Mouse (Mus musculus) T-cell, adult 2 months (primary cell): Measurements from ENCODE around the gene Dlgap3.

Source experiments
- DNase-seq: peaks from one replicate; pipeline ENCODE4 v3.0.0; 2022; ENCODE audit warnings: low spot score

The Dlgap3 gene

DNA sequence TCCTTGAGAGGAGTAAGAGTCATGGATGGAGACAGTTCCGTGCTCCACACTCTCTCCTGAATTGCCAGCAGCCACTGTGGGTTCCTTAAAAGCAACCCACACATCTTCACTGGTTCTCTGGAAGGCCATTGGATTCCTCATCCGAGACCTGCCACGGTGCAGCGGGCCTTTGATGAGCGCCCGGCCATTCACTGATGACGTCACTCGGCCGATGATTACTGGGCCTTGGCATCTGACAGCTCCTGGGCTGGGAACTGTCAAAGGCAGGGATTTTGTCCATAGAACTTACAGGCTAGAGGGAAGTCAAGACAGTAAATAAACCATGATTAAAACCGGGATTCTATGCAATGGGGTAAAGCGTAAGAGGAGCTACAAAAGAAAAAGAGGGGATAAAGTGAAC lies 48.0 kb downstream of the Dlgap3 start:
- DNase-seq: no peak

DNA sequence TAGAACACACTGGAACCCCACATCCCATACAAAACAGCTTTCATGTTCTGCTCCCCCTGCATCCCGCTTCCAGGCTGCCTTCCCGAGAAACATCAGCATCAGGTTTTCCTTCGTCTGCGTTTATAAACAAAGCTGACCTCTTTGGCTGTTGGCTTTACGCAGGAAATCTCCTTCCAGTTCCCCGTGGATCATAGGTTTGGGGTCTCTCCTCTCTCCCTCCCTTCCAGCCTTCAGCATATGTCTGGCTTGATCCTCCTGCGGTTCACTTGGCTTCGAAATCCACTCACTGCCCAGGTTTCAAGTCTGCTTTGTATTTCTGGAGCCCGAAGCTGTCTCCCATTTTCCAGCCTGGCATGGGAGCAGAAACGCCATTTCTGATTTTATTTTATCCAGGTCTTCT lies 54.3 kb downstream of the Dlgap3 start:
- DNase-seq: no peak

DNA sequence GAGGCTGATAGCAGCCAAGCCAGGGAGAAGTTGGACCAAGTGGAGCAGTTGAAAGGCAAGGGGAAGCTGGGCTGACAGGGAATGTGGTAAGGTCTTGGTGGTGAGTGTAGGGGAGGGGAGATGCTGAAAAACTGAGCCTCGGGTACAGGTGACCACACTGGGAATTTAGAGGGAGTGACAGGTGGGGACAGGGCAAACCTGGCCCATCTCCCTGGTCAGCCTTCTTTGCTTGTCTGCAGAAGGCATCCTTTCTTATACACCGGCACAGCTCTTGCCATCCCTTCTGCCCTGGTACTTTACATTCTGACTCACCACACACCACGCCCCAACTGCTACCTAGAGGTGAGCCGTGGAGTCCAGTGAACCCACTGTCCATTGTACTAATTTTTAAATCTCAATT lies 54.8 kb downstream of the Dlgap3 start:
- no peak for DNase-seq

DNA sequence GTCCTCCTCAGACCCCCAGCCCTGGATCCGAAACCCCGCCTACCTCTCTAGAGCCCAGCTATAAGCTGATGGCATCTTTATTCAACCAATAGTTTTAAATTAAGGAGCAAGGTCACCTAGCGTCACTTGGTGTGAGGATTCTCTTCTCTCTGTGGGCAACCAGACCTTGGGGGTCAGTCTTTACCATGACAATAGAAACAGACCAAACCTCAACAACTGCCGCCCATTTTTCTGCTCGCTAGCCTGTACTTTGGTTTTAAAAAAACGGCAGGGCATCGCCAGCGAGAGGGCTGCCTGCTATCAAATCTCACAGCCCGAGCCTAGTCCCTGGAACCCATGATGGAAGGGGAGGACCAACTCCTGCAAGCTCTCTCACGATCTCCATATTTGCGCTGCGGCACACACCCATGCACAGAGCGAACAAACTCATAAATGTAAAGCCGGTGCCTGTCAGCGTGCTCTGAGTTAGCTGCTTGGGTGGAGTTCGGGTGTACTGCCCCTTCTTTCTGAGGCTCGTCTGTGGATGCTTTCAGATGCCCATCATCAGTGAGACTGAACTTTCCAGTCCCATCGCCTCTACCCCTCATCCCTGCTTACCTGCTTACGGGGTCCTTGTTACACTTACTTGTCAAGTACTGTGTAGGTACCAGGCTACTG lies 55.6 kb downstream of the Dlgap3 start:
- DNase-seq: no peak

- no peak for DNase-seq
Observed at GRCm38 (mm10) chr4:127226067-127226466, 57.1 kb downstream of the Dlgap3 start.

- no peak for DNase-seq
Observed at GRCm38 (mm10) chr4:127227051-127227673, 58.2 kb downstream of the Dlgap3 start.

GRCm38 (mm10) chr4:127232028-127232427 lies 63.0 kb downstream of the Dlgap3 start:
- no peak for DNase-seq

- DNase-seq: no peak
Observed at GRCm38 (mm10) chr4:127232551-127232950, 63.5 kb downstream of the Dlgap3 start.

DNA sequence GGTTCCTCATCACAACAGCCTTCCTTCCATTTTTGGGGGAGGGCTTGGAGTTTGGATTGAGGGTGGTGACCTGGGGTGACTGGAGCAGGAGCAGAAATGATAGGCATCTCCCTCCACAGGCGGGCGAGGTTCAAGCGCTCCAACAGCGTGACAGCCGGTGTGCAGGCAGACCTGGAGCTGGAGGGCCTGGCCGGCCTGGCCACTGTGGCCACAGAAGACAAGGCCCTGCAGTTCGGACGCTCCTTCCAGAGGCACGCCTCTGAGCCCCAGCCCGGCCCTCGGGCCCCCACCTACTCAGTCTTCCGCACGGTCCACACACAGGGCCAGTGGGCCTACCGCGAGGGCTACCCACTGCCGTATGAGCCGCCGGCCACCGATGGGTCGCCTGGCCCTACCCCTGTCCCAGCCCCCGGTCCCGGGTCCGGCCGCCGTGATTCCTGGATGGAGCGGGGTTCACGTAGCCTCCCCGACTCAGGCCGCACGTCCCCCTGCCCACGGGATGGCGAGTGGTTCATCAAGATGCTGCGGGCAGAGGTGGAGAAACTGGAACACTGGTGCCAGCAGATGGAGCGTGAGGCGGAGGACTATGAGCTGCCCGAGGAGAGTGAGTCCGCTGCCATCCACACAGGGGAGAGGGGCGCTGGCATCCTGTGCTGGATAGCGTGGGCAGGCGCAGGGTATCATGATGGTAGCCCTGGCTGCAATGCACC lies 64.6 kb downstream of the Dlgap3 start:
- no peak for DNase-seq

- peak; percentile 78 for DNase-seq
Observed at GRCm38 (mm10) chr4:127235742-127236487, 66.9 kb downstream of the Dlgap3 start.

- DNase-seq: no peak
Observed at GRCm38 (mm10) chr4:127236631-127237030, 67.6 kb downstream of the Dlgap3 start.

DNA sequence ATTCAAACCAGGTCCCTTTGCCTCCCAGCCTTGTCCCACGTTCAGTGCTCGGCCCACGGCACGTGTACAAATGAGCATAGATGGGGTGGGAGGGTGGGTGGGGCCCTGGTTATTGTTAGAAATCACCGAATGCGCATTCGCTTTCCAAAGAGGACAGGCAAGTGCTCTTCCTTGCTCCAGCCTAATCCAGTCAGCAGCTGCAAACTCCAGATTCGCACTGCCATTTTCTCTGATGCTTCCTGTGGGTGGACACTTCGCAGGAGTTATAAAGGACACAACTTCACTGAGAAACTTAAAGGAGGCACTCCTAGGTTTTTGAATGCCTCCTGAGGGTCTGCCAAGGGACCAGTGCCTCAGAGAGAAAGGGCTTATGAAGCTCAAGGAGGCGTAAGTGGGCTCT lies 68.3 kb downstream of the Dlgap3 start:
- no peak for DNase-seq

GRCm38 (mm10) chr4:127242696-127243095 lies 73.7 kb downstream of the Dlgap3 start:
- DNase-seq: peak; percentile 27

- DNase-seq: peak; percentile 98
Observed at GRCm38 (mm10) chr4:127243552-127243951, 74.5 kb downstream of the Dlgap3 start, which contains the start of gene Smim12. Gene Smim12 (plus strand): TSS chr4:127243784.

- no peak for DNase-seq
Observed at GRCm38 (mm10) chr4:127243953-127244352, 74.9 kb downstream of the Dlgap3 start.

GRCm38 (mm10) chr4:127249701-127250349 lies 80.8 kb downstream of the Dlgap3 start:
- DNase-seq: peak; percentile 91

- no peak for DNase-seq
Observed at GRCm38 (mm10) chr4:127251963-127252585, 83.1 kb downstream of the Dlgap3 start.

GRCm38 (mm10) chr4:127256739-127257138 lies 87.7 kb downstream of the Dlgap3 start:
- no peak for DNase-seq

- DNase-seq: no peak
Observed at GRCm38 (mm10) chr4:127258186-127258897, 89.3 kb downstream of the Dlgap3 start.

GRCm38 (mm10) chr4:127261601-127262000 lies 92.6 kb downstream of the Dlgap3 start:
- DNase-seq: no peak
